Mouse (Mus musculus): ENCODE results near the gene Vmn1r7. TPM values are rescaled to one million over a fixed set of nuclear protein-coding genes. Genes with fewer than 3 reads are reported as not detected.

Gene Vmn1r7
- polyA plus RNA-seq (2014; fragmentation: Illumina TruSeq; extraction: RNeasy Lipid Tissue Mini Kit (QIAGEN cat#74804); ENCODE audit: low read depth, low replicate concordance), result not detected

DNA sequence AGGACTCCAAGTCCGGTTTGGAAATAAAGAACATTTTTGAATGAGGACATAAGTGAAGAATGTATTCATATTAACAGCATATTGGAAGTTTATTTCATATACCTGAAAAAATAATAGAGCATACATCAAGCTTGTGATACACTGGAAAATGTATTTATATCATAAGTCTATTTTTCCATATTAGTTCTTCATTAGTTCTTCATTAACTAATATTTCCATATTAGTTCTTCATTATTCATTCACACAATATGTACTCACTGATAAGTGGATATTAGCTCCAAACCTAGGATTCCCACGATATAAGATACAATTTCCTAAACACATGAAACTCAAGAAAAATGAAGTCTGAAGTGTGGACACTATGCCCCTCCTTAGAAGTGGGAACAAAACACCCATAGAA, at the start of gene Vmn1r7:
Vmn1r7 (minus strand) TSS at position 101 of the 400 bp plus-strand sequence.

GRCm38 (mm10) chr6:57066487-57066886, 41.4 kb upstream of the Vmn1r7 start, which contains the start of gene Vmn1r9:
Gene Vmn1r9, plus strand, starts transcription at chr6:57066787.

GRCm38 (mm10) chr6:57031984-57032383, 6.9 kb upstream of the Vmn1r7 start, which contains the start of gene Vmn1r8:
Gene Vmn1r8, plus strand, starts transcription at chr6:57032284.

GRCm38 (mm10) chr6:56996943-56997342, 28.2 kb downstream of the Vmn1r7 start, which contains the start of gene Vmn1r6:
Gene Vmn1r6, plus strand, starts transcription at chr6:56997243.

Other genes with a start within 250 kb of the Vmn1r7 start
- gene Kbtbd2, start 227.5 kb downstream of the Vmn1r7 start, polyA plus RNA-seq (2014; fragmentation: Illumina TruSeq; extraction: RNeasy Lipid Tissue Mini Kit (QIAGEN cat#74804); ENCODE audit: low read depth, low replicate concordance), result 36.7 TPM
- gene Fkbp9, start 193.3 kb downstream of the Vmn1r7 start, polyA plus RNA-seq (2014; fragmentation: Illumina TruSeq; extraction: RNeasy Lipid Tissue Mini Kit (QIAGEN cat#74804); ENCODE audit: low read depth, low replicate concordance), result 64.8 TPM
- 206 TPM for gene Nt5c3, start 101.4 kb downstream of the Vmn1r7 start, polyA plus RNA-seq (2014; fragmentation: Illumina TruSeq; extraction: RNeasy Lipid Tissue Mini Kit (QIAGEN cat#74804); ENCODE audit: low read depth, low replicate concordance)
- gene Vmn1r4, start 101.3 kb downstream of the Vmn1r7 start, polyA plus RNA-seq (2014; fragmentation: Illumina TruSeq; extraction: RNeasy Lipid Tissue Mini Kit (QIAGEN cat#74804); ENCODE audit: low read depth, low replicate concordance), result 1.9 TPM
- not detected for gene Vmn1r5, start 55.1 kb downstream of the Vmn1r7 start, polyA plus RNA-seq (2014; fragmentation: Illumina TruSeq; extraction: RNeasy Lipid Tissue Mini Kit (QIAGEN cat#74804); ENCODE audit: low read depth, low replicate concordance)
- not detected for gene Vmn1r6, start 28.1 kb downstream of the Vmn1r7 start, polyA plus RNA-seq (2014; fragmentation: Illumina TruSeq; extraction: RNeasy Lipid Tissue Mini Kit (QIAGEN cat#74804); ENCODE audit: low read depth, low replicate concordance)
- not detected for gene Vmn1r8, start 7.0 kb upstream of the Vmn1r7 start, polyA plus RNA-seq (2014; fragmentation: Illumina TruSeq; extraction: RNeasy Lipid Tissue Mini Kit (QIAGEN cat#74804); ENCODE audit: low read depth, low replicate concordance)
- not detected for gene Vmn1r9, start 41.5 kb upstream of the Vmn1r7 start, polyA plus RNA-seq (2014; fragmentation: Illumina TruSeq; extraction: RNeasy Lipid Tissue Mini Kit (QIAGEN cat#74804); ENCODE audit: low read depth, low replicate concordance)
- not detected for gene Vmn1r10, start 84.1 kb upstream of the Vmn1r7 start, polyA plus RNA-seq (2014; fragmentation: Illumina TruSeq; extraction: RNeasy Lipid Tissue Mini Kit (QIAGEN cat#74804); ENCODE audit: low read depth, low replicate concordance)
- not detected for gene Vmn1r11, start 108.1 kb upstream of the Vmn1r7 start, polyA plus RNA-seq (2014; fragmentation: Illumina TruSeq; extraction: RNeasy Lipid Tissue Mini Kit (QIAGEN cat#74804); ENCODE audit: low read depth, low replicate concordance)
- gene Vmn1r12, start 131.6 kb upstream of the Vmn1r7 start, polyA plus RNA-seq (2014; fragmentation: Illumina TruSeq; extraction: RNeasy Lipid Tissue Mini Kit (QIAGEN cat#74804); ENCODE audit: low read depth, low replicate concordance), result not detected
- gene Vmn1r13, start 178.0 kb upstream of the Vmn1r7 start, polyA plus RNA-seq (2014; fragmentation: Illumina TruSeq; extraction: RNeasy Lipid Tissue Mini Kit (QIAGEN cat#74804); ENCODE audit: low read depth, low replicate concordance), result not detected
- gene Vmn1r14, start 206.4 kb upstream of the Vmn1r7 start, polyA plus RNA-seq (2014; fragmentation: Illumina TruSeq; extraction: RNeasy Lipid Tissue Mini Kit (QIAGEN cat#74804); ENCODE audit: low read depth, low replicate concordance), result not detected
- gene Vmn1r15, start 232.6 kb upstream of the Vmn1r7 start, polyA plus RNA-seq (2014; fragmentation: Illumina TruSeq; extraction: RNeasy Lipid Tissue Mini Kit (QIAGEN cat#74804); ENCODE audit: low read depth, low replicate concordance), result not detected